ENCODE assay signal across 8 mouse cellular contexts in the genomic region with DNA sequence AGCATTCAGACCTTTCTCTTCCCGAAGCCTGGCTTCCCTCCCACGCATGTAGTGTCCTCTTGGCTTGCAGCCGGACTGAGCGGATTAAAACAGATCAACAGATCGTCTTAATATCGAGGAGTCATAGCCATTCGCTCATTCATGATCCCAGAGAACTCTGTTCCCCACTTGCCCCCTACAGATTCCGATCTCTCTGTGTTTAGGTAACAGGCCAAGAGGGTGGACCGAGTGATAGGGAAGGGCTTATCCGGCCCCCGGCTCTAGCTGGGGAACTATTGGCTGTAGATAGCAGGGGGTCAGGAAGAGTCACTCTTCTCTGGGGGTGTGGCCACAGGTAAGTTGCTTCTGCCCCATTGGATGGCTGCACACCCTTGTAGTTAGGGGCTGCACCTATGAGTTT.
DNase-seq lines count a peak whose midpoint lies in the region; ATAC-seq lines count a peak whose summit lies in the region.

No protein-coding gene starts in this region.

- peak; percentile 39 for DNase-seq in MEL-GATA-1-ER (ENCODE audit: extremely low read depth, low read depth)
- peak; percentile 62 for DNase-seq in cerebellum, adult 9-11 months
- peak; percentile 51 to 68 for DNase-seq in heart, adult 9 months (ENCODE audit: low spot score in 2 of 2)
- DNase-seq in kidney, adult 9 months = peak; percentile 78
- DNase-seq in lung, postnatal 36 days = peak; percentile 32
- DNase-seq in testis, postnatal 10 days (ENCODE audit: low spot score) = peak; percentile 49
- DNase-seq in natural killer cell, adult 2 months (ENCODE audit: low spot score in 2 of 2) = no peak

- no peak for ATAC-seq in megakaryocyte, adult 5-6 weeks (ENCODE audit: poor library complexity, severe bottlenecking)

Comparison
In these comparisons a context has a peak if more than half of its experiments do, and no peak if none do; other contexts are left out.
1. DNase-seq: peak in MEL-GATA-1-ER (single experiment), cerebellum, adult 9-11 months (single experiment), heart, adult 9 months (2 of 2), kidney, adult 9 months (single experiment), lung, postnatal 36 days (single experiment) and testis, postnatal 10 days (single experiment); none in natural killer cell, adult 2 months (0 of 2).